Mouse (Mus musculus) testis, adult 2 months (tissue): ENCODE results near the gene Nod1.

ENCODE experiments used
- CTCF ChIP-seq: fragments of 200-500 bp; IDR thresholded peaks from 2 replicates; pipeline ENCODE4 v1.5.1; 2012; ENCODE audit warnings: low read depth, mild to moderate bottlenecking, inconsistent platforms, low read length, moderate library complexity; ENCODE audit not compliant: control insufficient read depth, insufficient read depth, insufficient replicate concordance
- POLR2A ChIP-seq: fragments of 200-500 bp; IDR thresholded peaks from 2 replicates; pipeline ENCODE4 v1.6.1; 2012; ENCODE audit warnings: low read depth, mild to moderate bottlenecking, inconsistent platforms, low read length, moderate library complexity; ENCODE audit not compliant: control insufficient read depth

DNA sequence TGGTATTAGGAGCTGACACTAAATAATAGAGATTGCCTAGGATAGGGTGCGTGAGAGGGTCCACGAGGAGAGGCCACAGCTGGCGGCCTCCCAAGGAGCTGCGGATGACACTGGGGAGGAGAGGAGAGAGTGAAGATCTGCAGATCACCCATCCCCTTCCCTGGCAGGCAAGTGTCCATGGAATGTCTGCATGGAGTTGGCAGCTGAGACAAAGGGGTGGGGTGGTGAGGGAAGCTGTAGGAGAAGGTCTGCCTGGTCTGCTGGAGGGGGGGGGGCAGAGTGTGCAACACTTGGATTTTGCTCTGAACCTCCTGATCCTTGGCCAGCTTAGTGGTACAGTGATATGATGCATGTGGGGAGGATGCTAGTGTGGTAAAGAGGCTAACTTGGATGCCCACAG is 57.4 kb downstream of the Nod1 start:
- no peak for TF ChIP-seq CTCF
- TF ChIP-seq POLR2A = no peak
